Mouse (Mus musculus): ENCODE measurements around the gene Ppil1. TPM values are rescaled to one million over a fixed set of nuclear protein-coding genes. Genes with fewer than 3 reads are reported as not detected.

Ppil1 gene
- polyA plus RNA-seq (2012; rRNA removed) = 29.9 and 40.3 TPM in 2 replicates

GRCm38 (mm10) chr17:29263840-29264633, at the start of gene Ppil1:
TSS of gene Ppil1 (minus strand) at chr17:29264186.

GRCm38 (mm10) chr17:29268682-29269348, 4.8 kb upstream of the Ppil1 start, which contains the start of gene BC004004:
TSS of gene BC004004 (plus strand) at chr17:29268788.

GRCm38 (mm10) chr17:29237772-29238420, 26.1 kb downstream of the Ppil1 start, which contains the start of gene Cpne5:
TSS of gene Cpne5 (minus strand) at chr17:29238167.

Other genes with a start within 250 kb of the Ppil1 start
- 173 and 223 TPM in 2 replicates for gene Srsf3, start 231.6 kb downstream of the Ppil1 start, polyA plus RNA-seq (2012; rRNA removed)
- 51.4 and 61.8 TPM in 2 replicates for gene Cdkn1a, start 173.2 kb downstream of the Ppil1 start, polyA plus RNA-seq (2012; rRNA removed)
- gene Rab44, start 150.0 kb downstream of the Ppil1 start, polyA plus RNA-seq (2012; rRNA removed) = 1.4 and 2.4 TPM in 2 replicates
- 7.1 and 10.4 TPM in 2 replicates for gene Cpne5, start 26.0 kb downstream of the Ppil1 start, polyA plus RNA-seq (2012; rRNA removed)
- gene BC004004, start 4.6 kb upstream of the Ppil1 start, polyA plus RNA-seq (2012; rRNA removed) = 47.9 and 51.4 TPM in 2 replicates
- gene Pi16, start 53.5 kb upstream of the Ppil1 start, polyA plus RNA-seq (2012; rRNA removed) = 13.3 and 15.4 TPM in 2 replicates
- gene Mtch1, start 83.7 kb upstream of the Ppil1 start, polyA plus RNA-seq (2012; rRNA removed) = 423 and 547 TPM in 2 replicates
- gene Fgd2, start 96.7 kb upstream of the Ppil1 start, polyA plus RNA-seq (2012; rRNA removed) = 23.0 and 27.7 TPM in 2 replicates
- 39.0 and 58.6 TPM in 2 replicates for gene Pim1, start 226.6 kb upstream of the Ppil1 start, polyA plus RNA-seq (2012; rRNA removed)